In genomic region chr3:95695796-95696195, GRCm38 (mm10) we compare ENCODE assay signal across 14 mouse cellular contexts. TPM values are rescaled to one million over a fixed set of nuclear protein-coding genes. Genes with fewer than 3 reads are reported as not detected.
DNase-seq lines count a peak whose midpoint lies in the region; ATAC-seq and TF ChIP-seq lines count a peak whose summit lies in the region.
"Had no signal": no experiment of that assay in that cellular context is flagged by ENCODE, and none has a peak within 500 bp of the region (broad histone marks: within the 10 kb centered on the region; RNA-seq: fewer than 3 reads in every experiment).

No protein-coding gene starts in this region.

- no peak for TF ChIP-seq CTCF in hindbrain, postnatal 0 days (IDR thresholded peaks at IDR 0.05; ENCODE audit: low read depth)

- no peak overlapping the region for H3K9ac ChIP-seq in hindbrain, postnatal 0 days (replicated peaks; ENCODE audit: low read length)
- no peak overlapping the region for H3K9ac ChIP-seq in embryonic facial prominence, embryonic 14.5 days (ENCODE audit: low read depth, low read length)
- H3K9ac ChIP-seq in kidney, embryonic 14.5 days (ENCODE audit: low read depth, low read length): no peak overlapping the region
- H3K9ac ChIP-seq: forebrain, embryonic 12.5 days; hindbrain, embryonic 15.5 days; liver, embryonic 15.5 days had no signal

- H3K4me3 ChIP-seq in hindbrain, embryonic 10.5 days: peak overlapping the region; percentile 6; the same call in 1 of the 2 replicates
- H3K4me3 ChIP-seq in hindbrain, postnatal 0 days (ENCODE audit: low read length): no peak overlapping the region
- no peak overlapping the region for H3K4me3 ChIP-seq in embryonic facial prominence, embryonic 14.5 days (ENCODE audit: low read depth, low read length)
- H3K4me3 ChIP-seq in kidney, embryonic 14.5 days (ENCODE audit: low read length): no peak overlapping the region
- H3K4me3 ChIP-seq: forebrain, embryonic 12.5 days; hindbrain, embryonic 15.5 days; liver, embryonic 15.5 days had no signal

- WGBS in hindbrain, embryonic 10.5 days: 20% methylated on average over 3 of the region's 3 CpGs
- WGBS in hindbrain, postnatal 0 days: 26% methylated on average over 3 of the region's 3 CpGs
- WGBS in embryonic facial prominence, embryonic 14.5 days: 22% methylated on average over 3 of the region's 3 CpGs
- WGBS in kidney, embryonic 14.5 days: 33% methylated on average over 3 of the region's 3 CpGs

- peak overlapping the region; percentile 76 for H3K27ac ChIP-seq in hindbrain, embryonic 10.5 days
- H3K27ac ChIP-seq in hindbrain, postnatal 0 days: no peak overlapping the region
- no peak overlapping the region; the same call in 1 of the 2 replicates for H3K27ac ChIP-seq in embryonic facial prominence, embryonic 14.5 days (replicated peaks; ENCODE audit: low read depth, low read length)
- H3K27ac ChIP-seq in kidney, embryonic 14.5 days (ENCODE audit: low read depth, low read length): no peak overlapping the region
- H3K27ac ChIP-seq: forebrain, embryonic 12.5 days; hindbrain, embryonic 15.5 days; liver, embryonic 15.5 days had no signal

- ATAC-seq in hindbrain, postnatal 0 days: no peak
- ATAC-seq in embryonic facial prominence, embryonic 14.5 days (ENCODE audit: low read depth): 0 out of 2 replicates have a peak, but pooled peaks have one; percentile 28
- ATAC-seq in kidney, embryonic 14.5 days (ENCODE audit: low FRiP score, low TSS enrichment): no peak

- peaks cover 53% of the 10 kb centered on the region for H3K4me1 ChIP-seq in hindbrain, embryonic 10.5 days (replicated peaks)
- H3K4me1 ChIP-seq in hindbrain, postnatal 0 days (ENCODE audit: insufficient read depth, low read length): peaks cover 3% of the 10 kb centered on the region; the same call in 1 of the 2 replicates
- H3K4me1 ChIP-seq in embryonic facial prominence, embryonic 14.5 days (ENCODE audit: control insufficient read depth, insufficient read depth, low read length): peaks cover 16% of the 10 kb centered on the region; the same call in 1 of the 2 replicates
- peaks cover 21% of the 10 kb centered on the region for H3K4me1 ChIP-seq in kidney, embryonic 14.5 days (ENCODE audit: control insufficient read depth, insufficient read depth, low read length)

- H3K27me3 ChIP-seq in hindbrain, embryonic 10.5 days (ENCODE audit: insufficient read depth, poor library complexity, severe bottlenecking): peaks cover 4% of the 10 kb centered on the region; the same call in 1 of the 2 replicates
- H3K27me3 ChIP-seq in hindbrain, postnatal 0 days (ENCODE audit: insufficient read depth, low read length): no peaks in the 10 kb centered on the region
- no peaks in the 10 kb centered on the region for H3K27me3 ChIP-seq in embryonic facial prominence, embryonic 14.5 days (replicated peaks; ENCODE audit: control insufficient read depth, insufficient read depth, low read length)
- no peaks in the 10 kb centered on the region for H3K27me3 ChIP-seq in kidney, embryonic 14.5 days (ENCODE audit: control insufficient read depth, insufficient read depth, low read length)
- H3K27me3 ChIP-seq: forebrain, embryonic 12.5 days; hindbrain, embryonic 15.5 days; liver, embryonic 15.5 days had no signal

- peaks cover 5% of the 10 kb centered on the region; the same call in 1 of the 2 replicates for H3K36me3 ChIP-seq in hindbrain, embryonic 10.5 days
- no peaks in the 10 kb centered on the region for H3K36me3 ChIP-seq in hindbrain, postnatal 0 days (ENCODE audit: insufficient read depth, low read length)
- H3K36me3 ChIP-seq in embryonic facial prominence, embryonic 14.5 days (ENCODE audit: control insufficient read depth, insufficient read depth, low read length): no peaks in the 10 kb centered on the region
- no peaks in the 10 kb centered on the region; the same call in 1 of the 2 replicates for H3K36me3 ChIP-seq in kidney, embryonic 14.5 days (ENCODE audit: control insufficient read depth, insufficient read depth, low read length)
- H3K36me3 ChIP-seq: forebrain, embryonic 12.5 days; hindbrain, embryonic 15.5 days; liver, embryonic 15.5 days had no signal

- 0 out of 2 replicates have a peak, but pooled peaks cover 2% of the 10 kb centered on the region for H3K9me3 ChIP-seq in hindbrain, embryonic 10.5 days
- H3K9me3 ChIP-seq in hindbrain, postnatal 0 days (ENCODE audit: low read length): no peaks in the 10 kb centered on the region
- no peaks in the 10 kb centered on the region for H3K9me3 ChIP-seq in embryonic facial prominence, embryonic 14.5 days (ENCODE audit: control insufficient read depth, low read length)
- H3K9me3 ChIP-seq in kidney, embryonic 14.5 days (ENCODE audit: control insufficient read depth, low read length): no peaks in the 10 kb centered on the region
- H3K9me3 ChIP-seq: forebrain, embryonic 12.5 days; hindbrain, embryonic 15.5 days; liver, embryonic 15.5 days had no signal

- H3K4me2 ChIP-seq in hindbrain, postnatal 0 days (ENCODE audit: low read depth, low read length): no peak overlapping the region
- no peak overlapping the region for H3K4me2 ChIP-seq in embryonic facial prominence, embryonic 14.5 days (ENCODE audit: low read depth, low read length)
- H3K4me2 ChIP-seq in kidney, embryonic 14.5 days (replicated peaks; ENCODE audit: low read depth, low read length): no peak overlapping the region
- H3K4me2 ChIP-seq: forebrain, embryonic 12.5 days; hindbrain, embryonic 15.5 days; liver, embryonic 15.5 days had no signal

- DNase-seq in hindbrain, embryonic 10.5 days (ENCODE audit: low spot score): no peak
- DNase-seq in hindbrain, postnatal 0 days (ENCODE audit: low spot score): no peak
- DNase-seq in retina, postnatal 1 day: peak; percentile 62
- no peak for DNase-seq in retina, embryonic 14.5 days (ENCODE audit: low spot score)
- DNase-seq in embryonic facial prominence, embryonic 14.5 days (ENCODE audit: low spot score): no peak
- DNase-seq in spleen, postnatal 14 days (ENCODE audit: low spot score in 2 of 2): no peak
- DNase-seq: adrenal gland, postnatal 25 days; spleen, adult 18-20 months had no signal

RNA-seq across cellular contexts. Expression of gene Adamtsl4, which starts 8.1 kb away (rescaled TPM):
- polyA plus RNA-seq in hindbrain, embryonic 10.5 days (2016; fragmentation: Nextera tagmentation; extraction: Ambion mirVana): 0.73 and 0.86 TPM in 2 replicates
- total RNA-seq in hindbrain, postnatal 0 days (2014; rRNA removed): 1.0 and 1.6 TPM in 2 replicates
- 1.4 and 2.1 TPM in 2 replicates for polyA plus RNA-seq in hindbrain, postnatal 0 days (2015; fragmentation: Nextera tagmentation; extraction: Ambion mirVana)
- polyA plus RNA-seq in embryonic facial prominence, embryonic 14.5 days (2014; fragmentation: Nextera tagmentation; extraction: Ambion mirVana): 2.8 and 3.8 TPM in 2 replicates
- polyA plus RNA-seq in kidney, embryonic 14.5 days (2014; fragmentation: Nextera tagmentation; extraction: Ambion mirVana): 2.0 and 3.7 TPM in 2 replicates
- total RNA-seq: megakaryocyte-erythroid progenitor cell, adult 5-6 weeks had no signal

RNA-seq across cellular contexts. Expression of gene Mcl1, which starts 37.2 kb away (rescaled TPM):
- polyA plus RNA-seq in hindbrain, embryonic 10.5 days (2016; fragmentation: Nextera tagmentation; extraction: Ambion mirVana): 47.2 and 53.4 TPM in 2 replicates
- 110 and 126 TPM in 2 replicates for total RNA-seq in hindbrain, postnatal 0 days (2014; rRNA removed)
- polyA plus RNA-seq in hindbrain, postnatal 0 days (2015; fragmentation: Nextera tagmentation; extraction: Ambion mirVana): 38.8 and 41.5 TPM in 2 replicates
- 62.0 and 65.8 TPM in 2 replicates for polyA plus RNA-seq in embryonic facial prominence, embryonic 14.5 days (2014; fragmentation: Nextera tagmentation; extraction: Ambion mirVana)
- 47.4 and 76.1 TPM in 2 replicates for polyA plus RNA-seq in kidney, embryonic 14.5 days (2014; fragmentation: Nextera tagmentation; extraction: Ambion mirVana)

RNA-seq across cellular contexts. Expression of gene Ecm1, which starts 43.6 kb away (rescaled TPM):
- 14.2 and 20.3 TPM in 2 replicates for polyA plus RNA-seq in hindbrain, embryonic 10.5 days (2016; fragmentation: Nextera tagmentation; extraction: Ambion mirVana)
- total RNA-seq in hindbrain, postnatal 0 days (2014; rRNA removed): 11.4 and 14.3 TPM in 2 replicates
- polyA plus RNA-seq in hindbrain, postnatal 0 days (2015; fragmentation: Nextera tagmentation; extraction: Ambion mirVana): 8.9 and 11.4 TPM in 2 replicates
- polyA plus RNA-seq in embryonic facial prominence, embryonic 14.5 days (2014; fragmentation: Nextera tagmentation; extraction: Ambion mirVana): 12.8 and 16.8 TPM in 2 replicates
- 168 and 204 TPM in 2 replicates for polyA plus RNA-seq in kidney, embryonic 14.5 days (2014; fragmentation: Nextera tagmentation; extraction: Ambion mirVana)
- total RNA-seq: common myeloid progenitor, adult 5-6 weeks had no signal
